Comparison of ENCODE assay signal across 10 mouse cellular contexts in the genomic region with DNA sequence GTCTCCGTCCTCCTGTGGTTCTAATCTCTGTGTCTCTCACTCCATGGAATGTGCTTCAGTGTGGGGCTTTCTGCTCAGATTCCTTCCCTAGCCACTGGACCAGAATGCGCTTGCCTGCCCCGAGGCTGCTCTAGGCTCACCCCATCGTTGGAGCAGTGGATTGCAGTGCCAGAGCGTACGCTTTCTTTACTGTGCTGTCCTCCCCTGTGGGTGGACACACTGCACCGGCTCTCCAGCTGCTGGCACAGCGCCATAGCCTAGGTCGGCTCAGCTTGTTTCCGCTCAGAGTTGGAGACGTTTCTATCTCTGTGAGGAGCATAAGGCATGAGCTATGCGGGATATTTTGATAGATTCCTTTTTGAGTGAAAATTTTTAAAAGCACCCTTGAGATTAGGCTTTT. TPM values are rescaled to one million over a fixed set of nuclear protein-coding genes. Genes with fewer than 3 reads are reported as not detected.
DNase-seq lines count a peak whose midpoint lies in the region; ATAC-seq and TF ChIP-seq lines count a peak whose summit lies in the region.
"Had no signal": no experiment of that assay in that cellular context is flagged by ENCODE, and none has a peak within 500 bp of the region (broad histone marks: within the 10 kb centered on the region; RNA-seq: fewer than 3 reads in every experiment).

No protein-coding gene starts in this region.

- H3K9ac ChIP-seq in hindbrain, embryonic 14.5 days: no peak overlapping the region
- no peak overlapping the region for H3K9ac ChIP-seq in forebrain, postnatal 0 days
- H3K9ac ChIP-seq in intestine, embryonic 14.5 days (ENCODE audit: low read length): no peak overlapping the region
- no peak overlapping the region for H3K9ac ChIP-seq in stomach, embryonic 14.5 days (replicated peaks; ENCODE audit: low read depth, low read length)
- H3K9ac ChIP-seq: midbrain, embryonic 12.5 days had no signal

- H3K27me3 ChIP-seq in hindbrain, embryonic 14.5 days (ENCODE audit: control insufficient read depth, insufficient read depth, low read length): no peaks in the 10 kb centered on the region
- no peaks in the 10 kb centered on the region for H3K27me3 ChIP-seq in hindbrain, embryonic 10.5 days (ENCODE audit: insufficient read depth, poor library complexity, severe bottlenecking)
- H3K27me3 ChIP-seq in forebrain, postnatal 0 days (ENCODE audit: insufficient read depth, low read length): no peaks in the 10 kb centered on the region
- H3K27me3 ChIP-seq in intestine, embryonic 14.5 days (replicated peaks; ENCODE audit: control insufficient read depth, insufficient read depth, low read length): no peaks in the 10 kb centered on the region
- no peaks in the 10 kb centered on the region for H3K27me3 ChIP-seq in stomach, embryonic 14.5 days (ENCODE audit: control insufficient read depth, insufficient read depth, low read length)
- H3K27me3 ChIP-seq: CH12.LX; midbrain, embryonic 12.5 days had no signal

- no peaks in the 10 kb centered on the region for H3K36me3 ChIP-seq in hindbrain, embryonic 14.5 days (replicated peaks; ENCODE audit: control insufficient read depth, insufficient read depth)
- H3K36me3 ChIP-seq in hindbrain, embryonic 10.5 days: no peaks in the 10 kb centered on the region
- H3K36me3 ChIP-seq in forebrain, postnatal 0 days (ENCODE audit: insufficient read depth): no peaks in the 10 kb centered on the region
- no peaks in the 10 kb centered on the region for H3K36me3 ChIP-seq in intestine, embryonic 14.5 days (ENCODE audit: control insufficient read depth, insufficient read depth, low read length)
- H3K36me3 ChIP-seq in stomach, embryonic 14.5 days (ENCODE audit: control insufficient read depth, insufficient read depth, low read length): no peaks in the 10 kb centered on the region
- H3K36me3 ChIP-seq: midbrain, embryonic 12.5 days had no signal

- ATAC-seq in hindbrain, embryonic 14.5 days (ENCODE audit: low FRiP score): no peak
- peak; percentile 43 for ATAC-seq in forebrain, postnatal 0 days
- ATAC-seq in intestine, embryonic 14.5 days (replicated peaks; ENCODE audit: low FRiP score, low TSS enrichment, low read depth): 0 out of 2 replicates have a peak, but pooled peaks have one; percentile 63
- peak; percentile 73; the same call in 1 of the 2 replicates for ATAC-seq in stomach, embryonic 14.5 days (ENCODE audit: insufficient number of reproducible peaks, insufficient read depth, low FRiP score, low read depth)

- H3K9me3 ChIP-seq in hindbrain, embryonic 14.5 days (ENCODE audit: control insufficient read depth, low read length): no peaks in the 10 kb centered on the region
- no peaks in the 10 kb centered on the region for H3K9me3 ChIP-seq in hindbrain, embryonic 10.5 days
- H3K9me3 ChIP-seq in forebrain, postnatal 0 days (ENCODE audit: low read length): no peaks in the 10 kb centered on the region
- H3K9me3 ChIP-seq in intestine, embryonic 14.5 days (ENCODE audit: control insufficient read depth, low read length): no peaks in the 10 kb centered on the region
- no peaks in the 10 kb centered on the region for H3K9me3 ChIP-seq in stomach, embryonic 14.5 days (ENCODE audit: control insufficient read depth, low read depth, low read length)
- H3K9me3 ChIP-seq: midbrain, embryonic 12.5 days had no signal

- TF ChIP-seq CTCF in forebrain, postnatal 0 days (IDR thresholded peaks at IDR 0.05; ENCODE audit: low read depth): 0 out of 2 replicates have a peak, but pooled peaks have one; percentile 4
- TF ChIP-seq CTCF in lung, adult 2 months (IDR thresholded peaks at IDR 0.05; ENCODE audit: insufficient read depth, low read length): no peak

- peak; percentile 59 for DNase-seq in hindbrain, embryonic 14.5 days (ENCODE audit: low spot score)
- DNase-seq in hindbrain, embryonic 10.5 days (ENCODE audit: low spot score): no peak
- peak; percentile 75 for DNase-seq in adrenal gland, adult 2 months
- no peak for DNase-seq in forebrain, postnatal 0 days
- DNase-seq in intestine, embryonic 14.5 days (ENCODE audit: low spot score): no peak
- peak; percentile 33 for DNase-seq in lung, adult 2 months
- DNase-seq in frontal cortex, adult 2 months (ENCODE audit: extremely low spot score in 1 of 2, low spot score in 1 of 2): no peak

- 53% methylated on average over 12 of the region's 12 CpGs for WGBS in hindbrain, embryonic 14.5 days
- WGBS in hindbrain, embryonic 10.5 days: 86% methylated on average over 12 of the region's 12 CpGs
- 40% methylated on average over 12 of the region's 12 CpGs for WGBS in forebrain, postnatal 0 days
- WGBS in intestine, embryonic 14.5 days: 49% methylated on average over 12 of the region's 12 CpGs
- WGBS in lung, adult 2 months: 39% methylated on average over 12 of the region's 12 CpGs
- WGBS in stomach, embryonic 14.5 days: 30% methylated on average over 12 of the region's 12 CpGs

- no peak overlapping the region for H3K27ac ChIP-seq in hindbrain, embryonic 14.5 days
- no peak overlapping the region for H3K27ac ChIP-seq in hindbrain, embryonic 10.5 days
- no peak overlapping the region for H3K27ac ChIP-seq in forebrain, postnatal 0 days (ENCODE audit: low read depth, low read length)
- H3K27ac ChIP-seq in intestine, embryonic 14.5 days (ENCODE audit: low read depth): no peak overlapping the region
- H3K27ac ChIP-seq in stomach, embryonic 14.5 days (ENCODE audit: low read length): peak overlapping the region; percentile 33; the same call in 1 of the 2 replicates
- H3K27ac ChIP-seq: midbrain, embryonic 12.5 days had no signal

- no peak overlapping the region for H3K4me2 ChIP-seq in hindbrain, embryonic 14.5 days (replicated peaks)
- H3K4me2 ChIP-seq in forebrain, postnatal 0 days (ENCODE audit: low read depth): no peak overlapping the region
- H3K4me2 ChIP-seq in intestine, embryonic 14.5 days (ENCODE audit: low read length): no peak overlapping the region
- no peak overlapping the region for H3K4me2 ChIP-seq in stomach, embryonic 14.5 days (replicated peaks; ENCODE audit: low read depth, low read length)
- H3K4me2 ChIP-seq: midbrain, embryonic 12.5 days had no signal

- no peak for TF ChIP-seq POLR2A in lung, adult 2 months (IDR thresholded peaks at IDR 0.05; ENCODE audit: borderline replicate concordance, extremely low read depth, low read depth, low read length)

- H3K4me3 ChIP-seq in hindbrain, embryonic 14.5 days (replicated peaks; ENCODE audit: low read length): no peak overlapping the region
- no peak overlapping the region for H3K4me3 ChIP-seq in hindbrain, embryonic 10.5 days
- no peak overlapping the region for H3K4me3 ChIP-seq in forebrain, postnatal 0 days (ENCODE audit: low read depth, low read length)
- H3K4me3 ChIP-seq in intestine, embryonic 14.5 days (ENCODE audit: low read depth, low read length): no peak overlapping the region
- H3K4me3 ChIP-seq in lung, adult 2 months (replicated peaks; ENCODE audit: extremely low read depth, low read depth, low read length): no peak overlapping the region
- H3K4me3 ChIP-seq in stomach, embryonic 14.5 days (ENCODE audit: low read depth, low read length): no peak overlapping the region
- H3K4me3 ChIP-seq: midbrain, embryonic 12.5 days had no signal

- peaks cover 7% of the 10 kb centered on the region; the same call in 1 of the 2 replicates for H3K4me1 ChIP-seq in hindbrain, embryonic 14.5 days (replicated peaks; ENCODE audit: control insufficient read depth, insufficient read depth, low read length)
- H3K4me1 ChIP-seq in hindbrain, embryonic 10.5 days (replicated peaks): no peaks in the 10 kb centered on the region
- H3K4me1 ChIP-seq in forebrain, postnatal 0 days (ENCODE audit: insufficient read depth): no peaks in the 10 kb centered on the region
- peaks cover 16% of the 10 kb centered on the region for H3K4me1 ChIP-seq in intestine, embryonic 14.5 days (replicated peaks; ENCODE audit: control insufficient read depth, insufficient read depth, low read length)
- H3K4me1 ChIP-seq in lung, adult 2 months (ENCODE audit: control insufficient read depth, insufficient read depth, low read length): peaks cover 14% of the 10 kb centered on the region
- H3K4me1 ChIP-seq in stomach, embryonic 14.5 days (ENCODE audit: control insufficient read depth, insufficient read depth, low read length): peaks cover 22% of the 10 kb centered on the region; the same call in 1 of the 2 replicates

RNA-seq across cellular contexts. Expression of gene Snx9, which starts 31.4 kb away (rescaled TPM):
- polyA plus RNA-seq in hindbrain, embryonic 14.5 days (2014; fragmentation: Nextera tagmentation; extraction: Ambion mirVana): 9.4 and 10.8 TPM in 2 replicates
- polyA plus RNA-seq in hindbrain, embryonic 10.5 days (2016; fragmentation: Nextera tagmentation; extraction: Ambion mirVana): 12.7 and 14.5 TPM in 2 replicates
- total RNA-seq in adrenal gland, adult 2 months (2021): 10 to 100 TPM; 48.4 to 55.9 TPM
- polyA plus RNA-seq in adrenal gland, adult 2 months (2012; rRNA removed): 26.0 and 28.3 TPM in 2 replicates
- total RNA-seq in forebrain, postnatal 0 days (2014; rRNA removed): 7.6 and 8.7 TPM in 2 replicates
- polyA plus RNA-seq in forebrain, postnatal 0 days (2015; fragmentation: Nextera tagmentation; extraction: Ambion mirVana): 4.3 and 5.6 TPM in 2 replicates
- 41.5 and 42.7 TPM in 2 replicates for polyA plus RNA-seq in intestine, embryonic 14.5 days (2014; fragmentation: Nextera tagmentation; extraction: Ambion mirVana)
- 26.7 and 31.4 TPM in 2 replicates for polyA plus RNA-seq in lung, adult 2 months (2012; rRNA removed)
- polyA plus RNA-seq in stomach, embryonic 14.5 days (2014; fragmentation: Nextera tagmentation; extraction: Ambion mirVana): 39.9 and 40.5 TPM in 2 replicates
- polyA plus RNA-seq in frontal cortex, adult 2 months (2012; rRNA removed): 12.3 and 12.7 TPM in 2 replicates

Comparison
In these comparisons a context has a peak if more than half of its experiments do, and no peak if none do; other contexts are left out.
1. DNase-seq: peak in hindbrain, embryonic 14.5 days (single experiment), adrenal gland, adult 2 months (single experiment) and lung, adult 2 months (single experiment); none in hindbrain, embryonic 10.5 days (single experiment), forebrain, postnatal 0 days (single experiment), intestine, embryonic 14.5 days (single experiment) and frontal cortex, adult 2 months (0 of 2).